Comparison of ENCODE assay signal across 23 mouse cellular contexts in genomic region chr1:120767054-120767453, GRCm38 (mm10).
DNase-seq lines count a peak whose midpoint lies in the region; ATAC-seq and TF ChIP-seq lines count a peak whose summit lies in the region.
"Had no signal": no experiment of that assay in that cellular context is flagged by ENCODE, and none has a peak within 500 bp of the region (broad histone marks: within the 10 kb centered on the region; RNA-seq: fewer than 3 reads in every experiment).

No protein-coding gene starts in this region.

- H3K4me2 ChIP-seq in embryonic facial prominence, embryonic 14.5 days (ENCODE audit: low read depth, low read length): no peak overlapping the region
- H3K4me2 ChIP-seq in limb, embryonic 13.5 days (replicated peaks): no peak overlapping the region
- H3K4me2 ChIP-seq in embryonic facial prominence, embryonic 15.5 days (replicated peaks): no peak overlapping the region
- H3K4me2 ChIP-seq in limb, embryonic 14.5 days (replicated peaks; ENCODE audit: low read depth, low read length, severe bottlenecking): no peak overlapping the region
- H3K4me2 ChIP-seq in stomach, postnatal 0 days (replicated peaks; ENCODE audit: low read depth): no peak overlapping the region
- H3K4me2 ChIP-seq: embryonic facial prominence, embryonic 12.5 days; forebrain, embryonic 12.5 days had no signal

- 39% methylated on average over 2 of the region's 2 CpGs for WGBS in embryonic facial prominence, embryonic 14.5 days
- WGBS in embryonic facial prominence, embryonic 10.5 days: 71% methylated on average over 2 of the region's 2 CpGs
- 51% methylated on average over 2 of the region's 2 CpGs for WGBS in limb, embryonic 13.5 days
- WGBS in limb, embryonic 10.5 days: 68% methylated on average over 2 of the region's 2 CpGs
- 47% methylated on average over 2 of the region's 2 CpGs for WGBS in embryonic facial prominence, embryonic 15.5 days
- WGBS in limb, embryonic 14.5 days: 44% methylated on average over 2 of the region's 2 CpGs
- WGBS in stomach, postnatal 0 days: 65% methylated on average over 2 of the region's 2 CpGs

- H3K27ac ChIP-seq in embryonic facial prominence, embryonic 14.5 days (replicated peaks; ENCODE audit: low read depth, low read length): no peak overlapping the region
- H3K27ac ChIP-seq in embryonic facial prominence, embryonic 10.5 days (replicated peaks): no peak overlapping the region
- no peak overlapping the region for H3K27ac ChIP-seq in limb, embryonic 13.5 days
- H3K27ac ChIP-seq in limb, embryonic 10.5 days: no peak overlapping the region
- H3K27ac ChIP-seq in embryonic facial prominence, embryonic 15.5 days (replicated peaks): no peak overlapping the region
- H3K27ac ChIP-seq in limb, embryonic 14.5 days (replicated peaks; ENCODE audit: low read depth, low read length): no peak overlapping the region
- no peak overlapping the region for H3K27ac ChIP-seq in stomach, postnatal 0 days (replicated peaks)
- H3K27ac ChIP-seq: embryonic facial prominence, embryonic 12.5 days; forebrain, embryonic 10.5 days; forebrain, embryonic 12.5 days had no signal

- no peaks in the 10 kb centered on the region for H3K9me3 ChIP-seq in embryonic facial prominence, embryonic 14.5 days (ENCODE audit: control insufficient read depth, low read length)
- H3K9me3 ChIP-seq in embryonic facial prominence, embryonic 10.5 days: no peaks in the 10 kb centered on the region
- H3K9me3 ChIP-seq in limb, embryonic 13.5 days: no peaks in the 10 kb centered on the region
- no peaks in the 10 kb centered on the region for H3K9me3 ChIP-seq in limb, embryonic 10.5 days (replicated peaks)
- H3K9me3 ChIP-seq in embryonic facial prominence, embryonic 15.5 days (replicated peaks): no peaks in the 10 kb centered on the region
- H3K9me3 ChIP-seq in limb, embryonic 14.5 days (ENCODE audit: control insufficient read depth, low read length): no peaks in the 10 kb centered on the region
- no peaks in the 10 kb centered on the region for H3K9me3 ChIP-seq in stomach, postnatal 0 days (ENCODE audit: control insufficient read depth, low read length)
- H3K9me3 ChIP-seq: embryonic facial prominence, embryonic 12.5 days; forebrain, embryonic 10.5 days; forebrain, embryonic 12.5 days had no signal

- H3K4me3 ChIP-seq in embryonic facial prominence, embryonic 14.5 days (ENCODE audit: low read depth, low read length): no peak overlapping the region
- H3K4me3 ChIP-seq in embryonic facial prominence, embryonic 10.5 days: no peak overlapping the region
- H3K4me3 ChIP-seq in limb, embryonic 13.5 days: no peak overlapping the region
- H3K4me3 ChIP-seq in limb, embryonic 10.5 days: no peak overlapping the region
- H3K4me3 ChIP-seq in embryonic facial prominence, embryonic 15.5 days (replicated peaks): no peak overlapping the region
- no peak overlapping the region for H3K4me3 ChIP-seq in limb, embryonic 14.5 days (replicated peaks; ENCODE audit: low read length)
- no peak overlapping the region for H3K4me3 ChIP-seq in stomach, postnatal 0 days (ENCODE audit: low read depth, low read length)
- H3K4me3 ChIP-seq: embryonic facial prominence, embryonic 12.5 days; forebrain, embryonic 10.5 days; forebrain, embryonic 12.5 days had no signal

- no peak overlapping the region for H3K9ac ChIP-seq in embryonic facial prominence, embryonic 14.5 days (ENCODE audit: low read depth, low read length)
- no peak overlapping the region for H3K9ac ChIP-seq in limb, embryonic 13.5 days
- no peak overlapping the region for H3K9ac ChIP-seq in embryonic facial prominence, embryonic 15.5 days
- H3K9ac ChIP-seq in limb, embryonic 14.5 days (ENCODE audit: low read depth, low read length, severe bottlenecking): no peak overlapping the region
- no peak overlapping the region for H3K9ac ChIP-seq in stomach, postnatal 0 days (ENCODE audit: low read length)
- H3K9ac ChIP-seq: embryonic facial prominence, embryonic 12.5 days; forebrain, embryonic 12.5 days had no signal

- 0 out of 2 replicates have a peak, but pooled peaks cover 3% of the 10 kb centered on the region for H3K4me1 ChIP-seq in embryonic facial prominence, embryonic 14.5 days (ENCODE audit: control insufficient read depth, insufficient read depth, low read length)
- peaks cover 6% of the 10 kb centered on the region for H3K4me1 ChIP-seq in embryonic facial prominence, embryonic 10.5 days
- peaks cover 10% of the 10 kb centered on the region for H3K4me1 ChIP-seq in limb, embryonic 13.5 days
- peaks cover 48% of the 10 kb centered on the region for H3K4me1 ChIP-seq in limb, embryonic 10.5 days
- no peaks in the 10 kb centered on the region for H3K4me1 ChIP-seq in embryonic facial prominence, embryonic 15.5 days
- H3K4me1 ChIP-seq in limb, embryonic 14.5 days (ENCODE audit: control insufficient read depth, insufficient read depth, low read length): peaks cover 18% of the 10 kb centered on the region
- H3K4me1 ChIP-seq in stomach, postnatal 0 days (replicated peaks; ENCODE audit: control insufficient read depth, insufficient read depth): no peaks in the 10 kb centered on the region
- H3K4me1 ChIP-seq: embryonic facial prominence, embryonic 12.5 days; forebrain, embryonic 10.5 days; forebrain, embryonic 12.5 days had no signal

- TF ChIP-seq EP300 in stomach, postnatal 0 days (optimal IDR thresholded peaks at IDR 0.05): no peak

- no peak for TF ChIP-seq CTCF in stomach, postnatal 0 days (IDR thresholded peaks at IDR 0.05; ENCODE audit: low read depth)

- peak; percentile 76 for DNase-seq in embryonic facial prominence, embryonic 14.5 days (ENCODE audit: low spot score)
- DNase-seq in embryonic facial prominence, embryonic 10.5 days (ENCODE audit: low spot score): no peak
- DNase-seq in limb, embryonic 10.5 days (ENCODE audit: low spot score): no peak
- no peak for DNase-seq in limb, embryonic 14.5 days (ENCODE audit: low spot score)
- no peak for DNase-seq in thymus, postnatal 4 days
- DNase-seq in stomach, postnatal 0 days (ENCODE audit: low spot score): no peak
- DNase-seq: adrenal gland, adult 2 months; adrenal gland, postnatal 10 days; adrenal gland, postnatal 25 days; cerebellum, adult 11 months; cerebellum, adult 18-20 months; cerebellum, adult 8-10 months; cerebellum, adult 9-11 months; cerebellum, postnatal 14 days; cerebellum, postnatal 36 days; embryo, embryonic 11 days had no signal

- peak; percentile 82 for ATAC-seq in embryonic facial prominence, embryonic 14.5 days (ENCODE audit: low read depth)
- ATAC-seq in limb, embryonic 13.5 days (ENCODE audit: low FRiP score, low read depth): peak; percentile 83; the same call in 1 of the 2 replicates
- 0 out of 2 replicates have a peak, but pooled peaks have one; percentile 76 for ATAC-seq in embryonic facial prominence, embryonic 15.5 days (ENCODE audit: insufficient number of reproducible peaks, low FRiP score, low TSS enrichment, low read depth)
- ATAC-seq in limb, embryonic 14.5 days (ENCODE audit: low FRiP score, low read depth): peak; percentile 83
- ATAC-seq in stomach, postnatal 0 days (ENCODE audit: low FRiP score, low TSS enrichment): no peak
- ATAC-seq: forebrain, embryonic 14.5 days; forebrain, embryonic 16.5 days had no signal

- no peaks in the 10 kb centered on the region for H3K36me3 ChIP-seq in embryonic facial prominence, embryonic 14.5 days (ENCODE audit: control insufficient read depth, insufficient read depth, low read length)
- no peaks in the 10 kb centered on the region for H3K36me3 ChIP-seq in embryonic facial prominence, embryonic 10.5 days (replicated peaks)
- no peaks in the 10 kb centered on the region for H3K36me3 ChIP-seq in limb, embryonic 13.5 days
- H3K36me3 ChIP-seq in limb, embryonic 10.5 days: no peaks in the 10 kb centered on the region
- no peaks in the 10 kb centered on the region for H3K36me3 ChIP-seq in embryonic facial prominence, embryonic 15.5 days
- no peaks in the 10 kb centered on the region for H3K36me3 ChIP-seq in limb, embryonic 14.5 days (ENCODE audit: control insufficient read depth, insufficient read depth, low read length)
- H3K36me3 ChIP-seq in stomach, postnatal 0 days (ENCODE audit: control insufficient read depth, insufficient read depth, low read length): no peaks in the 10 kb centered on the region
- H3K36me3 ChIP-seq: embryonic facial prominence, embryonic 12.5 days; forebrain, embryonic 10.5 days; forebrain, embryonic 12.5 days had no signal

- no peaks in the 10 kb centered on the region for H3K27me3 ChIP-seq in embryonic facial prominence, embryonic 14.5 days (replicated peaks; ENCODE audit: control insufficient read depth, insufficient read depth, low read length)
- peaks cover 4% of the 10 kb centered on the region; the same call in 1 of the 2 replicates for H3K27me3 ChIP-seq in embryonic facial prominence, embryonic 10.5 days (replicated peaks; ENCODE audit: low read depth, poor library complexity, severe bottlenecking)
- no peaks in the 10 kb centered on the region for H3K27me3 ChIP-seq in limb, embryonic 13.5 days
- H3K27me3 ChIP-seq in limb, embryonic 10.5 days (ENCODE audit: low read depth, poor library complexity, severe bottlenecking): peaks cover 10% of the 10 kb centered on the region
- no peaks in the 10 kb centered on the region; the same call in 1 of the 2 replicates for H3K27me3 ChIP-seq in embryonic facial prominence, embryonic 15.5 days
- H3K27me3 ChIP-seq in limb, embryonic 14.5 days (ENCODE audit: control insufficient read depth, insufficient read depth, low read length): no peaks in the 10 kb centered on the region
- no peaks in the 10 kb centered on the region for H3K27me3 ChIP-seq in stomach, postnatal 0 days (ENCODE audit: control insufficient read depth, insufficient read depth, low read length)
- H3K27me3 ChIP-seq: embryonic facial prominence, embryonic 12.5 days; forebrain, embryonic 12.5 days had no signal

- no peak for TF ChIP-seq POLR2A in limb, embryonic 14.5 days (IDR thresholded peaks at IDR 0.05; ENCODE audit: borderline replicate concordance, extremely low read depth, insufficient read depth, insufficient read length)
